Comparison of ENCODE assay signal across 8 mouse cellular contexts in genomic region chr4:109420138-109420795, GRCm38 (mm10). TPM values are rescaled to one million over a fixed set of nuclear protein-coding genes. Genes with fewer than 3 reads are reported as not detected.
DNase-seq lines count a peak whose midpoint lies in the region; ATAC-seq and TF ChIP-seq lines count a peak whose summit lies in the region.
"Had no signal": no experiment of that assay in that cellular context is flagged by ENCODE, and none has a peak within 500 bp of the region (broad histone marks: within the 10 kb centered on the region; RNA-seq: fewer than 3 reads in every experiment).

No protein-coding gene starts in this region.

- H3K4me3 ChIP-seq in limb, embryonic 12.5 days (replicated peaks), result no peak overlapping the region
- no peak overlapping the region for H3K4me3 ChIP-seq in limb, embryonic 10.5 days
- H3K4me3 ChIP-seq in bone marrow macrophage, adult 2 months (ENCODE audit: insufficient read depth, low read length), result no peak overlapping the region
- H3K4me3 ChIP-seq in small intestine, adult 2 months (ENCODE audit: low read depth, low read length), result no peak overlapping the region
- H3K4me3 ChIP-seq: heart, embryonic 13.5 days had no signal

- no peak overlapping the region for H3K27ac ChIP-seq in limb, embryonic 12.5 days
- H3K27ac ChIP-seq in limb, embryonic 10.5 days, result no peak overlapping the region
- no peak overlapping the region for H3K27ac ChIP-seq in bone marrow macrophage, adult 2 months (ENCODE audit: insufficient read depth, low read depth, low read length)
- H3K27ac ChIP-seq in small intestine, adult 2 months (ENCODE audit: insufficient read depth, low read depth, low read length), result no peak overlapping the region
- H3K27ac ChIP-seq: heart, embryonic 13.5 days had no signal

- H3K4me2 ChIP-seq in limb, embryonic 12.5 days, result no peak overlapping the region
- H3K4me2 ChIP-seq: heart, embryonic 13.5 days had no signal

- H3K9ac ChIP-seq in limb, embryonic 12.5 days (replicated peaks), result no peak overlapping the region
- H3K9ac ChIP-seq: heart, embryonic 13.5 days had no signal

- no peak for DNase-seq in limb, embryonic 10.5 days (ENCODE audit: low spot score)
- peak; percentile 77 for DNase-seq in liver
- DNase-seq in heart, postnatal 10 days, result no peak
- DNase-seq in ovary, postnatal 10 days (ENCODE audit: low spot score), result no peak

- intact Hi-C loops in heart, postnatal 10 days (cut with DNase I), result no loop called here

- ATAC-seq in limb, embryonic 12.5 days (ENCODE audit: insufficient number of reproducible peaks, insufficient read depth, low FRiP score, low TSS enrichment, low read depth), result 0 out of 2 replicates have a peak, but pooled peaks have one; percentile 39

- no peak for TF ChIP-seq POLR2A in bone marrow macrophage, adult 2 months (IDR thresholded peaks at IDR 0.05; ENCODE audit: borderline replicate concordance, low read depth, low read length)
- no peak for TF ChIP-seq POLR2A in small intestine, adult 2 months (IDR thresholded peaks at IDR 0.05; ENCODE audit: low read depth, low read length)

- WGBS in limb, embryonic 12.5 days, result 73% methylated on average over 8 of the region's 8 CpGs
- 78% methylated on average over 8 of the region's 8 CpGs for WGBS in limb, embryonic 10.5 days
- 39% methylated on average over 8 of the region's 8 CpGs for WGBS in small intestine, adult 2 months

- peak; percentile 64 for TF ChIP-seq CTCF in bone marrow macrophage, adult 2 months (IDR thresholded peaks at IDR 0.05; ENCODE audit: low read depth, low read length)
- 0 out of 2 replicates have a peak, but pooled peaks have one; percentile 45 for TF ChIP-seq CTCF in small intestine, adult 2 months (IDR thresholded peaks at IDR 0.05; ENCODE audit: extremely low read depth, insufficient read length, insufficient replicate concordance, low read depth, low read length)

- no peaks in the 10 kb centered on the region for H3K9me3 ChIP-seq in limb, embryonic 12.5 days
- H3K9me3 ChIP-seq in limb, embryonic 10.5 days (replicated peaks), result no peaks in the 10 kb centered on the region
- H3K9me3 ChIP-seq: heart, embryonic 13.5 days had no signal

- no peaks in the 10 kb centered on the region for H3K4me1 ChIP-seq in limb, embryonic 12.5 days (replicated peaks)
- 0 out of 2 replicates have a peak, but pooled peaks cover 4% of the 10 kb centered on the region for H3K4me1 ChIP-seq in limb, embryonic 10.5 days
- peaks cover 31% of the 10 kb centered on the region for H3K4me1 ChIP-seq in bone marrow macrophage, adult 2 months (ENCODE audit: control insufficient read depth, insufficient read depth, low read length)
- H3K4me1 ChIP-seq in small intestine, adult 2 months (ENCODE audit: control insufficient read depth, insufficient read depth, insufficient read length, low read length), result peaks cover 13% of the 10 kb centered on the region

- no peaks in the 10 kb centered on the region for H3K27me3 ChIP-seq in limb, embryonic 12.5 days
- H3K27me3 ChIP-seq in limb, embryonic 10.5 days (ENCODE audit: low read depth, poor library complexity, severe bottlenecking), result no peaks in the 10 kb centered on the region
- H3K27me3 ChIP-seq in small intestine, adult 2 months (ENCODE audit: control insufficient read depth, insufficient read depth, low read length), result no peaks in the 10 kb centered on the region
- H3K27me3 ChIP-seq: heart, embryonic 13.5 days had no signal

- H3K36me3 ChIP-seq in limb, embryonic 12.5 days, result no peaks in the 10 kb centered on the region
- no peaks in the 10 kb centered on the region for H3K36me3 ChIP-seq in limb, embryonic 10.5 days
- H3K36me3 ChIP-seq in small intestine, adult 2 months (ENCODE audit: control insufficient read depth, insufficient read depth, low read length), result no peaks in the 10 kb centered on the region
- H3K36me3 ChIP-seq: heart, embryonic 13.5 days had no signal

RNA-seq across cellular contexts. Expression of gene Ttc39a, which starts 13.8 kb away (rescaled TPM):
- polyA plus RNA-seq in limb, embryonic 12.5 days (2016; fragmentation: Nextera tagmentation; extraction: Ambion mirVana), result 5.6 and 6.0 TPM in 2 replicates
- 6.9 and 7.0 TPM in 2 replicates for polyA plus RNA-seq in limb, embryonic 10.5 days (2016; fragmentation: Nextera tagmentation; extraction: Ambion mirVana)
- 1.3 and 1.4 TPM in 2 replicates for polyA plus RNA-seq in bone marrow macrophage, adult 2 months (2012; ENCODE audit: insufficient read depth, insufficient read length, missing spikeins)
- polyA plus RNA-seq in small intestine, adult 2 months (2012; rRNA removed), result 17.1 and 17.5 TPM in 2 replicates
- total RNA-seq in heart, postnatal 10 days (2021), result 1 to 10 TPM; 2.8 to 4.1 TPM
